Mouse (Mus musculus) T-cell, adult 66 days (primary cell): ENCODE data around the gene Nfkb2. TPM values are rescaled to one million over a fixed set of nuclear protein-coding genes. Genes with fewer than 3 reads are reported as not detected.

Experiments
- total RNA-seq, 2 experiments: library from RNA; stranded (reverse); gene quantifications; 3 replicates in 1 of 2; 4 replicates in 1 of 2; pipeline ENCODE4 v1.2.4; 2023

Nfkb2 gene
- total RNA-seq: 10 to 100 TPM; 68.7 to 78.2 TPM

GRCm38 (mm10) chr19:46304216-46304841 lies at the start of gene Nfkb2:
Nfkb2 (plus strand) TSS chr19:46304320.

GRCm38 (mm10) chr19:46326756-46327305 lies 22.7 kb downstream of the Nfkb2 start, which contains the start of gene Psd:
Psd (minus strand) TSS chr19:46327156.

GRCm38 (mm10) chr19:46328081-46329030 lies 24.2 kb downstream of the Nfkb2 start, which contains the start of gene Fbxl15:
Fbxl15 (plus strand) TSS chr19:46328184.

GRCm38 (mm10) chr19:46338331-46338936 lies 34.3 kb downstream of the Nfkb2 start, which contains the start of gene Cuedc2:
Cuedc2 (minus strand) TSS chr19:46338702.

GRCm38 (mm10) chr19:46350168-46350932 lies 46.2 kb downstream of the Nfkb2 start, which contains the start of gene 2310034G01Rik:
2310034G01Rik (minus strand) TSS chr19:46350302.

Other genes starting within 250 kb of the Nfkb2 start
- gene Nolc1, start 228.5 kb upstream of the Nfkb2 start, total RNA-seq: 10 to 100 TPM; 75.6 to 81.5 TPM
- gene Elovl3, start 172.4 kb upstream of the Nfkb2 start, total RNA-seq: not detected
- gene Pitx3, start 156.0 kb upstream of the Nfkb2 start, total RNA-seq: not detected
- gene Gbf1, start 151.8 kb upstream of the Nfkb2 start, total RNA-seq: 10 to 100 TPM; 87.0 to 91.4 TPM
- 1 to 10 TPM in 1 of 2 experiments, under 1 TPM in 1; 0.30 to 1.3 TPM for gene Psd, start 22.8 kb downstream of the Nfkb2 start, total RNA-seq
- gene Fbxl15, start 23.9 kb downstream of the Nfkb2 start, total RNA-seq: 1 to 10 TPM; 4.3 TPM
- 10 to 100 TPM; 27.9 to 34.0 TPM for gene Cuedc2, start 34.4 kb downstream of the Nfkb2 start, total RNA-seq
- gene Mfsd13a, start 36.8 kb downstream of the Nfkb2 start, total RNA-seq: 1 to 10 TPM; 2.8 to 8.9 TPM
- gene 2310034G01Rik, start 46.0 kb downstream of the Nfkb2 start, total RNA-seq: not detected
- gene Actr1a, start 91.4 kb downstream of the Nfkb2 start, total RNA-seq: 100 to 1,000 TPM; 104 to 112 TPM
- gene Sufu, start 92.6 kb downstream of the Nfkb2 start, total RNA-seq: 10 to 100 TPM; 37.4 to 38.4 TPM
- 10 to 100 TPM; 63.2 to 64.5 TPM for gene Trim8, start 197.4 kb downstream of the Nfkb2 start, total RNA-seq